Mouse (Mus musculus): ENCODE results near the gene Serpinf1. TPM values are rescaled to one million over a fixed set of nuclear protein-coding genes. Genes with fewer than 3 reads are reported as not detected.

The Serpinf1 gene
- 1 to 10 TPM; 3.9 to 5.6 TPM for polyA plus RNA-seq (2017; shearing (Covaris generic))

GRCm38 (mm10) chr11:75422013-75422792 lies at the start of gene Serpinf1:
Serpinf1 (minus strand) TSS chr11:75422701.

GRCm38 (mm10) chr11:75460844-75461742 lies 38.6 kb upstream of the Serpinf1 start, which contains the start of gene Tlcd2:
Tlcd2 (plus strand) TSS chr11:75461715.

GRCm38 (mm10) chr11:75453991-75454930 lies 31.8 kb upstream of the Serpinf1 start, which contains the start of gene Wdr81:
Wdr81 (minus strand) TSS chr11:75454717.

GRCm38 (mm10) chr11:75439363-75439762 lies 16.9 kb upstream of the Serpinf1 start, which contains the start of gene Serpinf2:
Serpinf2 (minus strand) TSS chr11:75439591.

Other genes with a start within 250 kb of the Serpinf1 start
- gene Ovca2, start 243.9 kb downstream of the Serpinf1 start, polyA plus RNA-seq (2017; shearing (Covaris generic)), result 10 to 100 TPM; 23.8 to 30.2 TPM
- 10 to 100 TPM; 17.2 to 21.0 TPM for gene Dph1, start 231.5 kb downstream of the Serpinf1 start, polyA plus RNA-seq (2017; shearing (Covaris generic))
- 10 to 100 TPM in 1 of 2 experiments, 1 to 10 TPM in 1; 8.6 to 31.7 TPM for gene Rtn4rl1, start 228.9 kb downstream of the Serpinf1 start, polyA plus RNA-seq (2017; shearing (Covaris generic))
- 100 to 1,000 TPM; 121 to 135 TPM for gene Rpa1, start 74.4 kb downstream of the Serpinf1 start, polyA plus RNA-seq (2017; shearing (Covaris generic))
- 10 to 100 TPM; 14.2 to 19.9 TPM for gene Smyd4, start 74.3 kb downstream of the Serpinf1 start, polyA plus RNA-seq (2017; shearing (Covaris generic))
- under 1 TPM in 1 of 2 experiments, not detected in 1; 0.17 TPM for gene Serpinf2, start 16.9 kb upstream of the Serpinf1 start, polyA plus RNA-seq (2017; shearing (Covaris generic))
- gene Wdr81, start 32.0 kb upstream of the Serpinf1 start, polyA plus RNA-seq (2017; shearing (Covaris generic)), result 10 to 100 TPM; 13.6 to 14.9 TPM
- gene Tlcd2, start 39.0 kb upstream of the Serpinf1 start, polyA plus RNA-seq (2017; shearing (Covaris generic)), result 10 to 100 TPM in 1 of 2 experiments, 1 to 10 TPM in 1; 4.4 to 11.1 TPM
- gene Prpf8, start 64.1 kb upstream of the Serpinf1 start, polyA plus RNA-seq (2017; shearing (Covaris generic)), result 10 to 100 TPM; 50.5 to 54.7 TPM
- gene Rilp, start 87.4 kb upstream of the Serpinf1 start, polyA plus RNA-seq (2017; shearing (Covaris generic)), result under 1 TPM; 0.24 to 0.40 TPM
- gene Scarf1, start 90.8 kb upstream of the Serpinf1 start, polyA plus RNA-seq (2017; shearing (Covaris generic)), result 1 to 10 TPM; 1.2 to 5.0 TPM
- 10 to 100 TPM; 34.3 to 47.3 TPM for gene Slc43a2, start 109.0 kb upstream of the Serpinf1 start, polyA plus RNA-seq (2017; shearing (Covaris generic))
- gene Pitpna, start 165.4 kb upstream of the Serpinf1 start, polyA plus RNA-seq (2017; shearing (Covaris generic)), result 100 to 1,000 TPM; 318 to 366 TPM
- 100 to 1,000 TPM; 117 to 127 TPM for gene Inpp5k, start 208.3 kb upstream of the Serpinf1 start, polyA plus RNA-seq (2017; shearing (Covaris generic))
- 10 to 100 TPM; 40.1 to 45.4 TPM for gene Myo1c, start 227.8 kb upstream of the Serpinf1 start, polyA plus RNA-seq (2017; shearing (Covaris generic))

Data from inflammation-experienced regulatory T-cells (primary cell).